Comparison of ENCODE assay signal across 8 mouse cellular contexts in the genomic region with DNA sequence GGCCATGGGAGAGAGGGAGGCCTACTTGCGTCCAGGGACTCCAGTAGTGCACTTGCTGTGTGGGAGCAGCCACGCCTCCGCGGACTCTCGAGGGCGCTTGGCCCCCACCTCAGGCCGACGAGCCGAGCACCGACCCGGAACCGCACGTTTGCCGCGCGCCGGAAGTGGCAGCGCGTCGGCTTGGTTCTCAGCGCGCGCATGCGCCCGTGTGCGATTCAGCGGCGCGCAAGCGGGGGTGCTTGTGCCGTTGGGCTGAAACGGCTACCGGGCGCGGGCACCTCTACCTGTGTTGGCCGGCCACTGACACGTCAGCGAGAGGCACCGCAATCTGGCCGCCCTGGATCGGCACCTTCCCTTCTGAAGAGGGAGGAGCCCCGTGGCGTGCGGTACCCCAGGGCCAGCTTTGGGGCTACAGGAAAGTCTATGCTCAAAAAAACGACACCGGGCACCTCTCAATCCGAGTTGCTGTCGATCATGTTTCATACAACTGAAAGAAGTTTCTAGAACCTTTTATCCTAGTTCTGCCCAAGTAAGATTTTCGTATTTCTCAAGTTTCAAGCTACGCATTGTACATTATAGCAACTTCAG. TPM values are rescaled to one million over a fixed set of nuclear protein-coding genes. Genes with fewer than 3 reads are reported as not detected.
A peak's percentile ranks its signal among the peaks of the same experiment; 100 is the strongest.
DNase-seq lines count a peak whose midpoint lies in the region; ATAC-seq lines count a peak whose summit lies in the region.

Gene Golga1 (minus strand): TSS at position 142 of the 588 bp plus-strand sequence.

- no peaks in the 10 kb centered on the region for H3K9me3 ChIP-seq in hindbrain, embryonic 12.5 days (replicated peaks)

- H3K27ac ChIP-seq in hindbrain, embryonic 12.5 days = peak within 1 kb of the TSS; percentile 86

- H3K9ac ChIP-seq in hindbrain, embryonic 12.5 days = peak within 1 kb of the TSS; percentile 87

- peaks cover 11% of the 10 kb centered on the region for H3K36me3 ChIP-seq in hindbrain, embryonic 12.5 days

- H3K4me1 ChIP-seq in hindbrain, embryonic 12.5 days = peaks cover 9% of the 10 kb centered on the region

- peak within 1 kb of the TSS; percentile 92 for H3K4me3 ChIP-seq in hindbrain, embryonic 12.5 days

- ATAC-seq in hindbrain, embryonic 12.5 days (ENCODE audit: low FRiP score) = peak; percentile 98

- H3K4me2 ChIP-seq in hindbrain, embryonic 12.5 days (replicated peaks) = peak within 1 kb of the TSS; percentile 76

- H3K27me3 ChIP-seq in hindbrain, embryonic 12.5 days = no peaks in the 10 kb centered on the region

- peak; percentile 95 for DNase-seq in Muller cell, postnatal 12 days (ENCODE audit: inconsistent ontology term)
- DNase-seq in cerebellum, adult 9-11 months = peak; percentile 94
- peak; percentile 86 to 89 for DNase-seq in frontal cortex, postnatal 10 days (ENCODE audit: low spot score in 2 of 2)
- peak; percentile 86 to 91 for DNase-seq in layer of hippocampus, postnatal 14 days (ENCODE audit: low spot score in 2 of 2)
- peak; percentile 90 for DNase-seq in lung, postnatal 14 days
- DNase-seq in retina, adult 2 months (ENCODE audit: low read depth, low spot score) = peak; percentile 82
- DNase-seq in thymus, postnatal 36 days = peak; percentile 87 to 92

- 1% methylated on average over 50 of the region's 50 CpGs for WGBS in hindbrain, embryonic 12.5 days

RNA-seq across cellular contexts. Expression of gene Golga1, which starts in this region (rescaled TPM):
- 35.1 and 39.0 TPM in 2 replicates for polyA plus RNA-seq in hindbrain, embryonic 12.5 days (2016; fragmentation: Nextera tagmentation; extraction: Ambion mirVana)
- 10 to 100 TPM; 29.1 to 37.7 TPM for total RNA-seq in layer of hippocampus, postnatal 14 days (2021)

Comparison
In these comparisons a context has a peak if more than half of its experiments do, and no peak if none do; other contexts are left out.
1. Peak in every context shown above with its lines: DNase-seq, ATAC-seq, H3K4me3 ChIP-seq and H3K27ac ChIP-seq.